In genomic region chr6:125008586-125009128, GRCm38 (mm10) we compare ENCODE assay signal across 8 mouse cellular contexts. TPM values are rescaled to one million over a fixed set of nuclear protein-coding genes. Genes with fewer than 3 reads are reported as not detected.
DNase-seq lines count a peak whose midpoint lies in the region; ATAC-seq lines count a peak whose summit lies in the region.

No protein-coding gene starts in this region.

- H3K4me2 ChIP-seq in hindbrain, embryonic 11.5 days (replicated peaks; ENCODE audit: low read depth, low read length) = peak overlapping the region; percentile 72

- ATAC-seq in hindbrain, embryonic 11.5 days (ENCODE audit: low FRiP score) = peak; percentile 97

- under 1% methylated on average over 32 of the region's 34 CpGs for WGBS in hindbrain, embryonic 11.5 days

- no peaks in the 10 kb centered on the region; the same call in 1 of the 2 replicates for H3K36me3 ChIP-seq in hindbrain, embryonic 11.5 days (ENCODE audit: control insufficient read depth, insufficient read depth, low read length)

- H3K27ac ChIP-seq in hindbrain, embryonic 11.5 days (ENCODE audit: low read depth, low read length) = peak overlapping the region; percentile 98

- no peaks in the 10 kb centered on the region for H3K9me3 ChIP-seq in hindbrain, embryonic 11.5 days (ENCODE audit: control insufficient read depth, low read length)

- no peaks in the 10 kb centered on the region for H3K27me3 ChIP-seq in hindbrain, embryonic 11.5 days (ENCODE audit: control insufficient read depth, insufficient read depth, low read length)

- 0 out of 2 replicates have a peak, but pooled peaks cover 2% of the 10 kb centered on the region for H3K4me1 ChIP-seq in hindbrain, embryonic 11.5 days (replicated peaks; ENCODE audit: control insufficient read depth, insufficient read depth, low read length)

- H3K9ac ChIP-seq in hindbrain, embryonic 11.5 days (ENCODE audit: low read depth, low read length) = peak overlapping the region; percentile 96

- peak overlapping the region; percentile 85 for H3K4me3 ChIP-seq in hindbrain, embryonic 11.5 days (ENCODE audit: low read depth, low read length)

- peak; percentile 98 for DNase-seq in Muller cell, postnatal 12 days (ENCODE audit: inconsistent ontology term)
- peak; percentile 99 for DNase-seq in cerebellum, adult 9-11 months
- peak; percentile 99 for DNase-seq in frontal cortex, adult 2 months (ENCODE audit: extremely low spot score in 1 of 2, low spot score in 1 of 2)
- DNase-seq in hindbrain, embryonic 11.5 days (ENCODE audit: low spot score) = peak; percentile 97
- peak; percentile 97 for DNase-seq in layer of hippocampus, postnatal 10 days (ENCODE audit: low spot score in 2 of 2)
- peak; percentile 99 for DNase-seq in lung, postnatal 10 days
- DNase-seq in ovary, postnatal 36 days (ENCODE audit: low spot score) = peak; percentile 94
- DNase-seq in thymus, postnatal 25 days = peak; percentile 95

RNA-seq across cellular contexts. Expression of gene Zfp384, which starts 0.3 kb away (rescaled TPM):
- 49.5 and 54.7 TPM in 2 replicates for polyA plus RNA-seq in frontal cortex, adult 2 months (2012; rRNA removed)
- 8.7 and 16.5 TPM in 2 replicates for polyA plus RNA-seq in hindbrain, embryonic 11.5 days (2014; fragmentation: Nextera tagmentation; extraction: Ambion mirVana)
- 10 to 100 TPM; 44.4 to 45.2 TPM for total RNA-seq in layer of hippocampus, postnatal 10 days (2021)

RNA-seq across cellular contexts. Expression of gene Pianp, which starts 12.2 kb away (rescaled TPM):
- 181 and 198 TPM in 2 replicates for polyA plus RNA-seq in frontal cortex, adult 2 months (2012; rRNA removed)
- 1.6 and 1.9 TPM in 2 replicates for polyA plus RNA-seq in hindbrain, embryonic 11.5 days (2014; fragmentation: Nextera tagmentation; extraction: Ambion mirVana)
- total RNA-seq in layer of hippocampus, postnatal 10 days (2021) = 100 to 1,000 TPM; 109 to 120 TPM

RNA-seq across cellular contexts. Expression of gene Ing4, which starts 30.9 kb away (rescaled TPM):
- 70.8 and 74.9 TPM in 2 replicates for polyA plus RNA-seq in frontal cortex, adult 2 months (2012; rRNA removed)
- polyA plus RNA-seq in hindbrain, embryonic 11.5 days (2014; fragmentation: Nextera tagmentation; extraction: Ambion mirVana) = 120 and 133 TPM in 2 replicates
- 10 to 100 TPM; 57.4 to 62.4 TPM for total RNA-seq in layer of hippocampus, postnatal 10 days (2021)

RNA-seq across cellular contexts. Expression of gene Acrbp, which starts 40.8 kb away (rescaled TPM):
- polyA plus RNA-seq in frontal cortex, adult 2 months (2012; rRNA removed) = 23.0 and 23.9 TPM in 2 replicates
- 10.7 and 12.2 TPM in 2 replicates for polyA plus RNA-seq in hindbrain, embryonic 11.5 days (2014; fragmentation: Nextera tagmentation; extraction: Ambion mirVana)
- total RNA-seq in layer of hippocampus, postnatal 10 days (2021) = 1 to 10 TPM; 7.0 to 9.2 TPM

RNA-seq across cellular contexts. Expression of gene Cops7a, which starts 43.3 kb away (rescaled TPM):
- 261 and 265 TPM in 2 replicates for polyA plus RNA-seq in frontal cortex, adult 2 months (2012; rRNA removed)
- polyA plus RNA-seq in hindbrain, embryonic 11.5 days (2014; fragmentation: Nextera tagmentation; extraction: Ambion mirVana) = 94.3 and 99.7 TPM in 2 replicates
- total RNA-seq in layer of hippocampus, postnatal 10 days (2021) = 100 to 1,000 TPM in 1 of 2 experiments, 10 to 100 TPM in 1; 97.7 to 101 TPM

Comparison
In these comparisons a context has a peak if more than half of its experiments do, and no peak if none do; other contexts are left out.
1. Peak in every context shown above with its lines: DNase-seq, ATAC-seq, H3K4me3 ChIP-seq and H3K27ac ChIP-seq.
2. RNA of gene Pianp, which starts 12.2 kb away (polyA plus RNA-seq): 181 to 198 TPM in frontal cortex, adult 2 months; 1.6 to 1.9 TPM in hindbrain, embryonic 11.5 days; every median in the first group is over 10 times any median in the second.